Mouse (Mus musculus): ENCODE data around the gene Spag9.
A peak's percentile ranks its signal among the peaks of the same experiment; 100 is the strongest.

Spag9 gene

DNA sequence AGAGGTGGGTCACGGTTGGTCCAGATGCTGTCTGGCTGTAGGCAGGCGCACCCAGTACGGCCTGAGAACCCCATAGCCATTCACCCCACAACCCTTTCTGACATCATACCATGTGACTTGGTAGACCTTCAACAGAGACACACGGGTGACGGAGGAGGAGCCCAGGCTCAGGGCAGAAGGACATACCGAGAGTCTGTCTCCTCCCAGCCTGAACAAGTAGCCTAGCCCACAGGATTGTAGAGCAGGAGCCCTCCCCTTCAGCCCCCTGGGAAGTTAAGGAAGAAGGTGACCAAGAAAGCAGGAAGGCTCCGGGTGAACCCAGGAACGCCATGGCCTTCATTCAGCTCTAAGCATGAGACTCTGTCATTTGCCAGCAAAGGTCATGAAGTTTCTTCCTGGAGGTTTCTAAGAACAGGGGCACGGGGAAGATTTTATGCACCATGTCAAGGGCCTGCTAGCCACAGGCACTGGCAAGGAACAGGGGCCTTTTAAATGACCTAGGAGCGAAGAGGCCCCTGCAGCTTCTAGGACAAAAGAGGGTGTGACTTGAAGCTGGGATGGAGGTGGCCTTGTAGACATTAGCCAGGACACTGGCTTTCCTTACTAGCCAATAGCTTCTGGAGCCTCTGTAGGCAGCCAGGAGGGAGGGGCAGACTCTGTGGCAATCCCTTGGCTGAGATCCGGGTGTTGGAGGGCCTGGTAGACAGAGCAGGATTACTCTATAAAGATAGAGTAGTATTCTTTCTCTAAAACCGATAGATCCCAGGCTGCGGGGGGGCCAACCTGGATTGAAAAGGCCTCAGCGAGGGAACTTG, 163.4 kb downstream of the Spag9 start:
- peak; percentile 73 for DNase-seq

DNA sequence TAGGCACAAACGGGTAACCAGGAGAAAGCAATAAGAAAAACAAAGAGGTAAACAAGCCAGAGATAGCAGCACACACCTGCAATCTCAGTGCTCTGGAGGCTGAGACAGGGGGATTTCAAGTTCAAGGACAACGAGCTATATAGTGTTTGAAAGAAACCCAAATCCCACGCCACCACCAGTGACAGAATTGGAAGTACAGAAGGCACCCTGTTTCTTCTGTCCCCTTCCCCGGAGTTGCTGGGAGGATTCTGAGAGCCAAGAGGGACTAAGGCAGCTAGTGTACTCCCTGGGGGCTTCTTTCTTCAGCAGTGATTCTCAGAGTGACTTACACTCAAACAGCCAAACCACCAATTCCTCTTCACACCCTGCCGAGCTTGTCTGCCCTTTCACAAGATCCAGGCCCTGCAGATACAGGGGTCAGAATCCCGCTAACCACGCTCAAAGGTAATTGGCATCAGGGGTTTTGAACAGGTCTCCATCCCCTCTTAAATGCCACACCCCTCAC, 164.1 kb downstream of the Spag9 start:
- no peak for DNase-seq

- peak; percentile 99 for DNase-seq
Measured at GRCm38 (mm10) chr11:94160443-94161266, 164.8 kb downstream of the Spag9 start.

DNA sequence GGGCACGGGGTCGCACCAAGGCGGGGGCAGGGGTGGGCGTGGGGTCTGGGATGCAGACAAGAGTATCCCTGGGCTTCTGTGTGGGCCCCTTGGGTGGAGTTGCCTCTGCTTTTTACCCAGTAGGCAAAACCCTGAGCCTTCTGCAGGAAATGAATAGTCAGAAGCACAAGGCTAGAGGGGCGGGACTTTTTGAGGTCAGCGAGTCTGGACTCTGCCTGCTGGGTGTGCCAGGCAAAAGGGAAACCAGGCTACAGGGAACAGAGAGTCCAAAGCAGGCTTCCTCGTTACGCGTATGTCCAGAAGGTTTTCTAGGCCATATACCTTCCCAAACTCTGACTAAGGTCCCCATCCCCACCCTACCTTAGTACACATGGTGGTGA, 165.4 kb downstream of the Spag9 start:
- DNase-seq: peak; percentile 72

DNA sequence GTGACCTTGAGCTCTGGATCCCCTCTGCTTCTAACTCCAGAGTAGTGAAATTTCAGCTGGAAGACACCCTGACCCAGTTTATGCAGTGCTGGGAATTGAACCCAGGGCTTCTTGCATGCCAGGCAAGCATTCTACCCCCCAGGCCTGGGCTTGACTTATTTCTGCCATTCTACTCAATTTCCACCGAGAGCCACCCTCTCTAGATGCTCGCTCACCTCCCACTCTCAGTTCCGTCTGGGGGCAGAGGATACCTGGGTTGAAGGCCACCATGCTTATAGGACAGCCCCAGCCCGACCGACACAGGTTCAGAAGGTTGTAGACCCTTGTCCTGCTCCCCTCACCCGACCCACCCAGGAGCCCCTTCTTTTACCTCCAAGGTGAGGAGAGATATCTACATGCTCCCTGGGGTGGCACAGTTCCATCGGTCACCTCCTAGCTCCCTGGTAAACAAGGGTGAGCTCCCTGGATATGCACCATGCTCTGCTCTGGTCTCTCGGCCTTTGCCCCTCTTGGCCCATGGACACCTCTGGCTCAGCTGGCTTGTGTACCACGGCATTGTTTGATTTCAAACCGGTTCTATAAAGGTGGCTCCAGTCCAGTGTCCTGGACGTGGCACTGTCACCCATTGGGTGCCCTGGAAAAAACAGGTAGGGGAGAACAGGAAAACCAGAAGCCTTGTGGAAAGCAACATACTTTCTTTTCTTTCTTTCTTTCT, 166.1 kb downstream of the Spag9 start:
- no peak for DNase-seq

DNA sequence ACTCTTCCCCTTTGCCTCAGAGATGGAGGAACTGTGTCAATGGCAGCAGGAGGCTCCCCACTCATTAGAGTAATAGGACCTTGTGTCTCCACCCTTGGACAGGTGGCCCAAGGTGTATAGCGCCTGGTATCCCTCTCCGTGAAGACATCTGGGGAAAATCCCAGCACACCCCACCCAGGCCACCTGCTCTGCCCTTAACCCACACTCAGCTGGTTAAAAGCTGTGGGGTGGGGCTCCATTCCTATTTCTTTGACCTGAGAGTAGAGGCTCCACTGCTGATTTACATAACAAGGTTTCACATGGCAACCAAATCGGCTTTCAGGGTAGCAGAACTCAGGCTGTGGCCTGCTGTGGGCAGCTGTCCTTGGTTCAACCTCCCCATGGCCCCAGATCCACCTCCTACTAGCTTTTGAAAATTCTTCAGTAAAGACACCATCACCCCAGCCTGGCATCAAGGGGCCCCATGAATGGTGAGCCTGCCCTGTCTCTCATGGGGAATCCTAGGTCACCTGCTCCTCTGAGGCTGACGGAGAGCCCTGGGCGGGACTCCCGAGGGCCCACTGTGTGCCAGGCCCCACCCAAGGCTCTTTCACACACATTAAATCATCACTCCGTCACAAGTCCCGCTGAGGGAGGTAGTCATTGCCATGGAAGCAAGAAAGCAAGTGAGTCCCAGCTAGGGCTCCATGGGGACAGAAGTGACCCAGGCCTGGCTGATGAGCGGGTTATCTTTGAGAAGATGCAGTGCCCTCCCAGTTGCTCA, 167.3 kb downstream of the Spag9 start:
- DNase-seq: no peak

DNA sequence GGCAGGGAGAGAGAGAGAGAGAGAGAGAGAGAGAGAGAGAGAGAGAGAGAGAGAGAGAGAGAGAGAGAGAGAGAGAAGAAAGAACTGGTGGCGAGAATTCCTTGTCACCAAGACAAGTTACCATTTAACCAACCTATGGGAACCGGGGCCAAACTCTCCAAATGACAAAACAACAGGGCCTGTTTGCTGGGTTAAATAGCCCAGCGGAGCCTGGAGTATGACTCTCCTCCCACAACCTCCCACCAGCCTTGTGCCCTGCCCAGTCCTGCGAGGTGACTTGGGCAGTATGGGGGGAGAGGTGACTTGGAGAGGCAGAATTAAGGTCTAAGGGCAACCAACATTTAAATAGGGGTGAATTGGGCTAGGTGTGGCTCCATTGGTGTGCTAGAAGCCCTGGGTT, 169.9 kb downstream of the Spag9 start:
- no peak for DNase-seq

- DNase-seq: no peak
Measured at GRCm38 (mm10) chr11:94168238-94168637, 172.3 kb downstream of the Spag9 start.

- no peak for DNase-seq
Measured at GRCm38 (mm10) chr11:94169596-94169995, 173.7 kb downstream of the Spag9 start.

DNA sequence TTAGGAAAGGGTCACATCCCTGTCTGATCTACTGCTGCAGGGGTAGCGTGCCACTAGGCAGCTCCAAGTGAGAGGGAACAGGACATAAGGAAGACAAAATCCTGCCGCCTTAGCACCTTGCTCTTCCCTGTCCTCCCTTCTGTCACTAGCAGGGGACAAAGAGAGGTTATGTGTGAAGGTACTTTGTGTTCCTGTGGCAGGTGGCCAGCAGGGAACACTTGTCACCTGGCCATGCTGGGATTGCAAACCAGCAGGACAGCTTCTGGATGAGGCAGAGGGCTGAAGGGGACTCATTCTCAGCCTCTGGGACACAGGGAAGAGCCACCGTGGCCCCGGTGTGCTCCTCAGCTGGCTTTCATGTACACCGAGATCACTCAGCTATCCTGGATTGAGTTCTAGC, 175.8 kb downstream of the Spag9 start:
- no peak for DNase-seq

- DNase-seq: no peak
Measured at GRCm38 (mm10) chr11:94172186-94172585, 176.3 kb downstream of the Spag9 start.

DNA sequence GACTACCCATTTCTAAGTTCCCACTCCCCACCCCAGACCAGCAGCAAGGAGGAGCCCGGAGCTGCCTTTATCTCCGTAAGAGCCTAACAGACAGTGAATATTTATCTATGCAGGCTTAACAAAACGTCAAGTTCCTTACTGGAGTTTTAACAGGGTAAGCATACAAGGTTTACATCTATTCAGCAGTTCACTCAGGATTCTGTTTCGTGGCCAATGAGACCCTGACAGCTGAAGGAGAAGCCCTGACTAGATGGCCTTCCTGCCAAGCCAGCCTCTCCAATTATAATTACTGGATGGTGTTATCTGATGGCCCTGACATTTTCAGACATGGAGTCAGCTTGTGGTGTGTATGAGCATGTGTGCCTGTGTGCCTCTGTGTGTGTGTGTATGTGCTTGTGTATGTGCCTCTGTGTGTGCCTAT, 177.8 kb downstream of the Spag9 start:
- no peak for DNase-seq

DNA sequence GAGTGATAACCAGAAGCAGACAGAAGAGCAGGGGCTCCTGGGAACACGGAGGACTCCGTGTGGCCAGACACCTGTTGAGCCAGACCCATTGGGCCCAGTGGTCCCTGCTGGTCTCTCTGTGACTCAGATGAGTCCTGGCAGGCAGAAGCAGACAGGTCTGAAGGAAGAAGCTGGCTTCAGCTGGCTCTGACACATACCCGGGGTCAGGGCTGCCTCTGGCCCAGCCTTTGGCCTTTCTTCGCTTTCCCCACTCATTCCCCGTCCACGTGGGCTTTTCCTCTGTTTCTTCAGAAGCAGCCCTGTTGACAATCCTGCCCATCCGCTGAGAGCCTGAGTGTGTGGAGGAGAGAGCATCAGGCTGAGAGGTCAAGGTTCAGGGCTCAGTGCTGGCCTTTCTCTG, 179.4 kb downstream of the Spag9 start:
- DNase-seq: no peak
